Mouse (Mus musculus): ENCODE measurements at regions not wholly inside any gene's neighbourhood (a gene's known extent, or its start where the extent isn't known, plus 50 kb on each side); places are given as distances from the start of the nearest gene placed in this dataset.

- Histone ChIP-seq H3K4me3 (ENCODE audit: low read depth, low read length) (no peak overlapping the region), H3K4me1 (ENCODE audit: insufficient read depth, low read depth, low read length) (no peaks in the 10 kb centered on the region), H3K4me2 (replicated peaks; ENCODE audit: low read depth, low read length) (no peak overlapping the region), H3K9me3 (ENCODE audit: low read length) (no peaks in the 10 kb centered on the region), H3K27me3 (replicated peaks; ENCODE audit: insufficient read depth, low read length) (no peaks in the 10 kb centered on the region), H3K9ac (replicated peaks; ENCODE audit: low read depth) (no peak overlapping the region), H3K27ac (ENCODE audit: low read length) (no peak overlapping the region), H3K36me3 (ENCODE audit: insufficient read depth, low read length) (no peaks in the 10 kb centered on the region)
- ATAC-seq, result no peak
- WGBS, result 39% methylated on average over 3 of the region's 3 CpGs
- no peak for DNase-seq (ENCODE audit: low spot score)
- TF ChIP-seq CTCF (IDR thresholded peaks at IDR 0.05) (no peak), EP300 (IDR thresholded peaks at IDR 0.05) (no peak)
These were observed 446.7 kb upstream of the Mctp2 start for GRCm38 (mm10) chr7:72753053-72753559.

- DNase-seq (ENCODE audit: low spot score) (no peak), ATAC-seq (no peak)
- Histone ChIP-seq H3K4me3 (ENCODE audit: low read depth, low read length) (no peak overlapping the region), H3K9ac (replicated peaks; ENCODE audit: low read depth) (no peak overlapping the region), H3K4me2 (replicated peaks; ENCODE audit: low read depth, low read length) (no peak overlapping the region), H3K27ac (ENCODE audit: low read length) (no peak overlapping the region), H3K27me3 (replicated peaks; ENCODE audit: insufficient read depth, low read length) (no peaks in the 10 kb centered on the region), H3K4me1 (ENCODE audit: insufficient read depth, low read depth, low read length) (no peaks in the 10 kb centered on the region), H3K9me3 (ENCODE audit: low read length) (no peaks in the 10 kb centered on the region), H3K36me3 (ENCODE audit: insufficient read depth, low read length) (no peaks in the 10 kb centered on the region)
- WGBS, result 28% methylated on average over 1 of the region's 1 CpGs
- TF ChIP-seq EP300 (IDR thresholded peaks at IDR 0.05) (no peak), CTCF (IDR thresholded peaks at IDR 0.05) (no peak)
These were observed 456.3 kb upstream of the Mctp2 start for GRCm38 (mm10) chr7:72762711-72763110.

- no peak overlapping the region for H3K4me3 ChIP-seq (ENCODE audit: low read depth, low read length)
- no peak for ATAC-seq
- no peak overlapping the region for H3K9ac ChIP-seq (replicated peaks; ENCODE audit: low read depth)
- TF ChIP-seq CTCF (IDR thresholded peaks at IDR 0.05) (no peak), EP300 (IDR thresholded peaks at IDR 0.05) (no peak)
- H3K36me3 ChIP-seq (ENCODE audit: insufficient read depth, low read length), result no peaks in the 10 kb centered on the region
- WGBS, result 62% methylated on average over 4 of the region's 4 CpGs
- no peak overlapping the region for H3K4me2 ChIP-seq (replicated peaks; ENCODE audit: low read depth, low read length)
- no peaks in the 10 kb centered on the region for H3K27me3 ChIP-seq (replicated peaks; ENCODE audit: insufficient read depth, low read length)
- no peaks in the 10 kb centered on the region for H3K4me1 ChIP-seq (ENCODE audit: insufficient read depth, low read depth, low read length)
- H3K9me3 ChIP-seq (ENCODE audit: low read length), result no peaks in the 10 kb centered on the region
- H3K27ac ChIP-seq (ENCODE audit: low read length), result no peak overlapping the region
- no peak for DNase-seq (ENCODE audit: low spot score)
These were observed 462.3 kb upstream of the Mctp2 start for GRCm38 (mm10) chr7:72768705-72769104.

- Histone ChIP-seq H3K4me1 (ENCODE audit: insufficient read depth, low read depth, low read length) (no peaks in the 10 kb centered on the region), H3K4me2 (replicated peaks; ENCODE audit: low read depth, low read length) (no peak overlapping the region), H3K27me3 (replicated peaks; ENCODE audit: insufficient read depth, low read length) (no peaks in the 10 kb centered on the region), H3K36me3 (ENCODE audit: insufficient read depth, low read length) (no peaks in the 10 kb centered on the region), H3K9ac (replicated peaks; ENCODE audit: low read depth) (no peak overlapping the region), H3K9me3 (ENCODE audit: low read length) (no peaks in the 10 kb centered on the region), H3K27ac (ENCODE audit: low read length) (no peak overlapping the region), H3K4me3 (ENCODE audit: low read depth, low read length) (no peak overlapping the region)
- TF ChIP-seq EP300 (IDR thresholded peaks at IDR 0.05) (no peak), CTCF (IDR thresholded peaks at IDR 0.05) (no peak)
- WGBS, result 85% methylated on average over 3 of the region's 3 CpGs
- DNase-seq (ENCODE audit: low spot score), result no peak
- no peak for ATAC-seq
These were observed 467.8 kb upstream of the Mctp2 start for GRCm38 (mm10) chr7:72774031-72774770.

GRCm38 (mm10) chr7:72774771-72775119 is 468.3 kb upstream of the Mctp2 start:
- Histone ChIP-seq H3K36me3 (ENCODE audit: insufficient read depth, low read length) (no peaks in the 10 kb centered on the region), H3K4me3 (ENCODE audit: low read depth, low read length) (no peak overlapping the region), H3K4me2 (replicated peaks; ENCODE audit: low read depth, low read length) (no peak overlapping the region), H3K9me3 (ENCODE audit: low read length) (no peaks in the 10 kb centered on the region), H3K9ac (replicated peaks; ENCODE audit: low read depth) (no peak overlapping the region), H3K27ac (ENCODE audit: low read length) (no peak overlapping the region), H3K27me3 (replicated peaks; ENCODE audit: insufficient read depth, low read length) (no peaks in the 10 kb centered on the region), H3K4me1 (ENCODE audit: insufficient read depth, low read depth, low read length) (no peaks in the 10 kb centered on the region)
- DNase-seq (ENCODE audit: low spot score) (no peak), ATAC-seq (no peak)
- WGBS, result 54% methylated on average over 3 of the region's 3 CpGs
- TF ChIP-seq EP300 (IDR thresholded peaks at IDR 0.05) (no peak), CTCF (IDR thresholded peaks at IDR 0.05) (no peak)

GRCm38 (mm10) chr7:72787306-72787705 is 480.9 kb upstream of the Mctp2 start:
- DNase-seq (ENCODE audit: low spot score) (no peak), ATAC-seq (no peak)
- H3K27ac ChIP-seq (ENCODE audit: low read length), result no peak overlapping the region
- 88% methylated on average over 1 of the region's 1 CpGs for WGBS
- H3K4me3 ChIP-seq (ENCODE audit: low read depth, low read length), result no peak overlapping the region
- no peak overlapping the region for H3K4me2 ChIP-seq (replicated peaks; ENCODE audit: low read depth, low read length)
- H3K27me3 ChIP-seq (replicated peaks; ENCODE audit: insufficient read depth, low read length), result no peaks in the 10 kb centered on the region
- H3K36me3 ChIP-seq (ENCODE audit: insufficient read depth, low read length), result no peaks in the 10 kb centered on the region
- H3K9me3 ChIP-seq (ENCODE audit: low read length), result no peaks in the 10 kb centered on the region
- no peak for TF ChIP-seq CTCF (IDR thresholded peaks at IDR 0.05)
- TF ChIP-seq EP300 (IDR thresholded peaks at IDR 0.05), result no peak
- no peaks in the 10 kb centered on the region for H3K4me1 ChIP-seq (ENCODE audit: insufficient read depth, low read depth, low read length)
- H3K9ac ChIP-seq (replicated peaks; ENCODE audit: low read depth), result no peak overlapping the region
